Mouse (Mus musculus): ENCODE results near the gene Dlg4. TPM values are rescaled to one million over a fixed set of nuclear protein-coding genes. Genes with fewer than 3 reads are reported as not detected.
"Not testable (repeated sequence)": the region's sequence is repeated elsewhere in the genome, so short reads cannot be mapped to it uniquely, and the experiment has no call there.

The Dlg4 gene
- total RNA-seq, 2 experiments from 2014 or later: 846 to 862 TPM

DNA sequence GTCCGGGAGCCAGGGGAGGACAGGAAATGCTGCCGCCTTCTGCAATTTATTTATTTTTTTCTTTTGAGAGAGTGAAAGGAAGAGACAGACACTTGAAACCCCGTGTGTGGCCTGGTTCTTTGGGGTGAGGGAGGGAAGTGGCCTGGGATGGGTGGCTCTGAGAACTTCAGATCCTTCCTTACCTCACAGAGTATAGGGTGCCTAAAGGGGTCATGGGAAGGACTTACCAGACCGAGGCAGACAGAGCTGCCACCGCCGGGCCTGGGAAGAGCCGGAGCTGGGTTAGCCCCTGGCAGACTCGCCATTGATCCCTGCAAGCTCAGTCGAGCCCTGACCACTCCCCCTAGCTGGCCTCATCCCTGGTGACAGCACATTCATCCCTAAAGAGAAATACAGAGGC, 28.7 kb downstream of the Dlg4 start:
- no peak for DNase-seq (ENCODE audit: low spot score in 2 of 2)

DNA sequence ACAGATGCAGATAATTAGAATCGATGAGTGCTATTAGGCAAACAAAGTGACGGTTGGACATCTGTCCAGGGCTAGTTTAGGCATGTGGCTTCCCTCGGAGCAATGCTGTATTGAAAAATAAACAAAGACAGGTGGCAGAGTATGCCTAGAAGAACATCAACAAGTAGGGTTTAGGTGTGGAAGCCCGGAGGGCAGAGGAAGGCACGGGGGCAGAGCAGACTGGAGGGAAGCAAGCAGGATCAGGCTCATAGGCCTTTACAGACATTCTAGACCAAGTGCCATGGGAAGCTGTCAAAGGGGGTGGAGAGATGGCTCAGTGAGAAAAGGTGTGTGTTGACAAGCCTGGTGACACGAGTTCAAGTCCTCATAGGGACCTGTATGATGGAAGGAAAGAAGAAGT, 32.6 kb downstream of the Dlg4 start:
- DNase-seq (ENCODE audit: low spot score in 2 of 2): no peak

DNA sequence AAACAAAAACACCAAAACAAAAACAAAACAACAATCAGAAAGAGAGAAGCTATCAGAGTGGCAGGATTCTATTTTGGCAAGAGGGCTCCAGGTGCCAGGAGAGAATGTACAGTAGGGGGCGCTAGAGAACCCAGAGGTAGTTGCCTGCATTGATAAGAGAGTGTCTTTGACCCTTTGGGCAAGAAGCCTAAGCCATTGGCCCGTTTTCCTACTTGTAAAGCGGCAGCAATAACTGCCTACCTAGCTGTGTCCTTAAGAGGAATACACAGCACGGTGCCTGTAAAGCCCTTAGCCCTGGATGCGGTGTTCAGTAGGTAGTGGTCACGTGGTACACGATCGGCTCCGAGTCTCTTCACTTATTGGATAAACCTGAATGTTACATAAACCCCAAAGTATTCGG, 33.1 kb downstream of the Dlg4 start:
- DNase-seq (ENCODE audit: low spot score in 2 of 2): no peak

DNA sequence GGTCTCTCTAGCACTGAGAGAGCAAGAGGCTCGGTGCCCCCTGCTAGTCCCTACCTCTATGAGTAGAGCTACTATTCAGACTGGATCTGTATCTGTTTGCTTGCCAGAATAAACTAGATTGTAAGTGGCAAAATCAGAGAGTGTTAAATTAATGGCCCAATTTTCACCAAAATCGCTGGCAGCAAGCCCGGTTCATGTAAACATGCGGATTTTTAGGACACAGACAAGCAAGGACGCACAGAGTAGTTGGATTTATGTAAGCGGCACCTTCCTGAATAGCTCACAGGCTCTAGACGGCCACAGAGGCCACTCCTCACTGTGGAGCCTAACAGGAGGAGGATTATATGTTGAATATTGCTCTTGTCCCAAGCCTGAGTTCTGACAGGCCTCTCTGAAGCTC, 36.4 kb downstream of the Dlg4 start:
- DNase-seq (ENCODE audit: low spot score in 2 of 2): no peak

DNA sequence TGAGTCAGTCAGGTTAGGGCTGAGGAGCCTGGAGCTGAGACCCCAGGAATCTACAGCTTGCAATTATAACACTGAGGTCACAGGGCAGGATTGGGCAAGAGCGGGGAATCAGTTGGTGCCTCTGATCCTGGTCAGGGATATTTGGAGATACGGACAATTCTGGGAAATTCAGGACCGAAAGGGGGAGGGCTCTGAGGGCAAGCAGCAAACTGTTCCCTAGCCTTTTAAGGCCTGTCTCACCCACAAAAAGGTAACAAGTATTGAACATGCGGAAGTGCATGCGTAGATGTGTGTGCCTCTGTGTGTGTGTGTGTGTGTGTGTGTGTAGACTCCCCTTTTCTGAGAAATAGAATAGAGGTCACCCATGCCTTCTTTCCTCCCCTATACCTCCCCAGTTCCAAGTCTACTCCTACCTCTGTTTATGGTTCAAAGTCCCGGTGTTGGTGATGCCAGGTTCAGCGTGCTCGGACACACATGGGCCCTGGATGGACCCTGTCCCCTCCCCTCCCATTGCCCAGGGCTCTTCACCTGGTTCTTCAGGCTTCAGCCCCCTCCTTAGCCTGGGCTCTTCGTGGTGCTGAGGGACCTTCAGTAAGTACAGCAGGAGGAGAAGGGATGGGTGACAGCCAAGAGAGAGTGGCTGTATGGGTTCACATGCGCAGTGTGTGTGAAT, 37.3 kb downstream of the Dlg4 start, which contains the start of gene Asgr1:
Gene Asgr1 (plus strand): TSS at position 188 of the 673 bp plus-strand sequence.
- no peak for DNase-seq (ENCODE audit: low spot score in 2 of 2)

DNA sequence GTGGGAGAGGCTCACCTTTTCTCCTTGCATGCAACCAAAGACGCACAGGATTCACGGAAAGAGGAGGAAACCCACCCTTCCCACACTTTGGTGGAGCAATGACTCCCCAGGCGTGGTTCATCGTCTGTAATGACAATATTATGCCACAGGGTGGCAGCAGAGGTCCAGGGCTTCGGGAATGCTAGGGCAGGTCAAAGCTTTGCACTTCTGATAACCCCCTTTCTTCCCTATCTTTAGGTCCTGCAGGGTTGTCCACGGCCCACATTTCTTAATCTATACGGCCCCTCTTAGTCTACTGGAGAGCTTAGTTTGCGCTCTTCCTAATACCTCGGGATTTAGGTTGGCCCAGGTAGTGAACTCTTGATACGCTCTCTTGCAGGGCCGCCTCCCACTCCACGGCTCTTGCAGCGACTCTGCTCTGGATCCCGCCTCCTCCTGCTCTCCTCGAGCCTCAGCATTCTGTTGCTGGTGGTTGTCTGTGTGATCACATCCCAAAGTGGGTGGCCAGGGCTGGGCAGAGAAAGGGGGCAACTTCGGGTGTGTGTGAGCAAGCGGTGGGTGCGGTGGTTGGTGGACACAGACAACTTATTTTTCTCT, 39.0 kb downstream of the Dlg4 start:
- peak in 1 of 2 experiments; percentile 71 for DNase-seq (ENCODE audit: low spot score in 2 of 2)

DNA sequence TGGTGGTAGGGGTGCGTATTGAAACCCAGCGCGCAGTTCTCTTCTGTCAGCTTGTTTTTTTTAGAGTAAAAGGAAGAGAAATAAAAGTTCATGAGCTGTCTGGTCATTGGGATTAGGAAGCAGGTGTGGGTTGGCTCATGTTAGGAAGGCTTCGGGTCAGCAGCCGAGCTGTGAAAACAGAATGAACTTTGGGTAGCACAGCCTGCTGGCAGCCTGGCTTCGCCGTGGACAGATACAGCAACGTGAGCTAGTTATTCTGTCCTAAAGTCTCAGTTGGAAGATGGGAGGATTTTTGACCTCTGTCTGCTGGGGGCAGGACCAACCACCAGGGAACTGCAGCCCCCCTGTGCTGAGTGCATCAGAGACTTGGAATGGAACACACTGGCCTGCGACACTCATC, 41.1 kb downstream of the Dlg4 start:
- DNase-seq (ENCODE audit: low spot score in 2 of 2): no peak

DNA sequence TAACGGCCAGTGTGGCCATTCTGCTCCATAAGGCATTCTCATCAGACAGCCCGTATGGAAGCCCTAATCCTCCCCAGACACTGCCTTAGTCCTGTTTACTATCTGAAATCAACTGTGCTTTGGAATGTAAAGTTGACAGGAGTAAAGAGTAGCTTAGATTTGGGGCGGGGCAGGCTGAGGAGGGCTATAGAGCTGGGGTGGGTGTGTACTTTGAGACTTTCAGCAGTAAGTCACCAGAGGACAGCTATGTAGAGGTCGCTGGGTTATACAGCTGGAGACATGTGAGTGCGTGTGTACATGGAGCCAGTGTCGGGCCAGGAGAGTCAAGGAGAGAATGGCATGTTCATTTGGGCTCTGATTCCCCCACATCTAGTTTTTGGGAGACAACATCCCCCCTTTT, 43.2 kb downstream of the Dlg4 start:
- DNase-seq (ENCODE audit: low spot score in 2 of 2): no peak

DNA sequence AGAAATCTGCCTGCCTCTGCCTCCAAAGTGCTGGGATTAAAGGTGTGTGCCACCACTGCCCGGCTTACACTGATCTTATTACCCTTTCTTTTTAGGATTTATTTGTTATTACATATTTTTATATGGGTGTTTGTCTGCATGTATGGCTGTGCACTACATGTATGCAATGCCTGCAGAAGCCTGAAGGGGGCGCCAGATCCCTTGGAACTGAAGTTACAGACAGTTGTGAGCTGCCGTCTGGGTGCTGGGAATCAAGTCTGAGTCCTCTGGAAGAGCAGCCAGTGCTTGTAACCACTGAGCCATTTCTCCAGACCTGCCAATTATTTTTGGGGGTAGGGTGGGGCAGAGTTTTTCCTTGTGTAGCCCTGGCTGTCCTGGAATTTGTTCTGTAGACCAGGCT, 46.3 kb downstream of the Dlg4 start:
- DNase-seq (ENCODE audit: low spot score in 2 of 2): no peak

DNA sequence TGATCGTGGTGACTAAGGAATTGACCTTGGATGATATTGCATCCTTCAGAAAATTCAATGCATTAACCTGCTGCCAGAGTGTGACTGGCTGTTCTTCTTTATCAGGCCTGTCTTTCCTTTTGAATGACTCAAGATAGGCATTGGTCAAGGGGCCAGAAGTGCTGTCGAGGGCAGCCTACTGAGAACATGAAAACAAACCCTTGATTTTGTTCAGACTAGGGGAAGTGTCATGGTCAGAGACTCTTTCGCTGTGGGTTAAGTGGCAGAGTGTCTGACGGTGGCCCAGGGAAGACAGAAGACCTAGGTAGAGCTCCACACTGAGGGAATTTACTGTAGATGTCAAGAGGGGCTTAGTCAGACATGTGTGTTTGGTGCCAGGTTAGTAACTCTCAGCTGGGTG, 50.0 kb downstream of the Dlg4 start:
- no peak for DNase-seq (ENCODE audit: low spot score in 2 of 2)

DNA sequence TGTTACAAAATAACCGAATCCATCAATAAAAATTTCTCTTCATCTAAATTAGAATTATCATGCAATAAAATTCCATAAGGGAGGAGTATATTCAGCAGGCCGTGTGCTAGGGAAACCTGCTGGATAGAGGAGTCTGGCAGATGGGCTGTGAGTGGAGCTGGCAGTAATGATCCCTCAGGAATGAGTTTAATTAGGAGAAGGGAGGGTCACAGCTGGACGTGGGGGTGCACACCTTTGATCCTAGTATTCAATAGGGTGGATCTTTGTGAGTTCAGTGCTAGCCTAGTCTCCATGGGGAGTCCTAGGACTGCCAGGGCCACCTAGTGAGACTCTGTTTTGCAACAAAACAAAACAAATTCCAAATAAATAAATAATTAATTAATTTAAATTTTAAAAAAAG, 51.5 kb downstream of the Dlg4 start:
- DNase-seq (ENCODE audit: low spot score in 2 of 2): no peak

DNA sequence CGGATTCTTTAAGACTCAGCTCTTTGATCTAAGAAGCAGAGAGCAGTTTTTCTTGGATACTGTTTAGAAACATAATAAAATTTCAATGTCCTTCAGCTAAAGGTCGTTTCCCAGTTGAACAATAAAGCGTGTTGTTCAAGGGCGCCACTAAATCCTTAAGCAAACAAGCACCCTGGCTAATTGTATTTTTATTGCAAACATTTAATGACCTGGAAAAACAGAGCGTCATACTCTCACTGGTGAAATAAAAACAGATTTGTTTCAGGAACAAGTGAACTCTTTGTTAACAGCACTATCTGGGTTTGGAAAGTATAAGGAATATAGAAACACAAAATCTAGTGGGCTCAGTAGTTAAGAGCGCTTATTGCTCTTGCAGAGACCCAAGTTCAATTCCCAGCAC, 53.3 kb downstream of the Dlg4 start:
- no peak for DNase-seq (ENCODE audit: low spot score in 2 of 2)

DNA sequence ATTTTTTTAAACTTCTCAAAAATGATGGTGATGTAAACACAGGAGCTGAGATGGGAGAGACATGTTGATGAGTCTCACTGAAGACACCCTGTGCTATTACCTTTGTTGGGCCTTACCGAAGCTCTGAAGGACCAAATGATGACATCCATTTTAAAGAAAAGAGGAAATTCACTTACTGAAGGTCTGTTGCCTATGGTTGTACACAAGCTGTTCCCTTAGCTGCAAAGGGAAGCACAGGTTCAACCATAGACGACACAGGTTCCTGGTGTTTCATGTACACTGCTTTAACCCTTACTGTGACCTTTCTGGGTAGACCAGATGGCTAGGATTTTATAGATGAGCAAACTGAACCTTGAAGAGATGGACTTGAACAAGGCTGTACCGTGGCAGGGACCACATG, 53.9 kb downstream of the Dlg4 start:
- DNase-seq (ENCODE audit: low spot score in 2 of 2): not testable (repeated sequence)

DNA sequence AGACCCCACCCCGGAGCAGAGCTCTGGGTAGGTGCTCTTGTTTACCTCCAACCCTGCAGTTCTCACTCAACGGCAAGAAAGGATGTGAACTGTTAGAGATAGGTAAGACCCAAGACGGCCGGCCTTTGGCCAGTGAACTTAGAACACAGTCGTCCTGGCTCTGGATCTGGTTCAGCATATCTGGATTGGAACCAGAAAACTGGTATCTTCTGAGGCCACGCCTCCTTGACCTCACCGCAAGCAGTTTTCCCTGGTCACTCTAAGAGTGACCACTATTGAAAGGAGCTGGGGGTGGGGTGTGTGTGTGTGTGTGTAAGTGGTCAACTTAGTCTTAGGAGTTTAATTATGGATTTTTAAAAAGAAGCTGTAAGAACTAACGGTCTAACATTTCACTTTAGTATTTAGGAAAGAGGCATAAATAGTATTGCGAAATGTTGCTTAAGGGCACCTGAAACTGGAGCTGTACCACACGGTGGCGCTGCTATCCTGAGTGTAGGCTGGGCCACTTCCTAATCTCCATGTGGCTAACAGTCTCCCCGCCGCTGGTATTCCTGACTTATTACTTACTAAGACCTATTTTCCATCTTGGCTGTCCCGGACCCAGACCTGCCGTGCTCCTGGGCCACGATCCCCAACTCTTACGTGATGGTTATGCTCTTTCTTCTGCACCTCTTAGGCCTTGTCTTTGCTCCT, 57.8 kb downstream of the Dlg4 start:
- peak in 1 of 2 experiments; percentile 81 for DNase-seq (ENCODE audit: low spot score in 2 of 2)

DNA sequence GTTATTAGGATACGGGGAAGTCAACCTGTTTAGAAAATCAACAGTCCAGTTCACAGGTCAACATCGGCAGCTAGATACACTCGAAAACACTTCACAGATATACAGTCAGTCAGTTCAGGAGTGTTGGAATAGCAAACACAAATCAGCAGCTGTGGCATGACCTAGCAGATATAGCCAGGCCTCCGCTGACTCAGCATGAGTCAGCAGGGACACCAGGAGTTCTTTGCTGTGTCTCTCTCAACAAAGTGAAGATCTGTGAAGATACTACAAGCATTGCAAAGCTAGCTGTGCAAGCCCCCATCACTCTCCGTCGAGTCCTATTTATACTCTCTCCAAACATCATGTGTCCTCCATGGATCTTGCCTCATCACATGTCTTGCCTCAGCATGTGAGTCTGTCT, 58.8 kb downstream of the Dlg4 start:
- no peak for DNase-seq (ENCODE audit: low spot score in 2 of 2)

DNA sequence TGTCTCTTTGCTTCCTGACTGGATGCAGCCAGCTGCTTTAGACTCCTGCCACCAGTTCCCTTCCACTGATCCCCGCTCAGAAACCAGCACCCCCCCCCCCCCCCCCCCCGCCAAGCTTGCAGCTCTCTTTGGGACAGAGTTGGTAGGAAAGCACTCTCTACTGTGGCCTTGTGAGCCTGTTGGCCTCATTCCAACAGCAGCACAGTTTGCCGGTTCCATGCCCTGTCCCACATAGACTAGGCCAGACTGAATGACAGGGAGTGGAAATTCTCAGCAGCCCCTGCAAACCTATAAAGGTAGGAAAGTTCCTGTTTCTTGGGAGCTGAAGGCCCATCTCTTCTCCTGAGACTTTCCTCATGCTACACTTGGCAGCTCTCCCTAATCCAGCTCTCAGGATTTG, 60.7 kb downstream of the Dlg4 start:
- no peak for DNase-seq (ENCODE audit: low spot score in 2 of 2)

DNA sequence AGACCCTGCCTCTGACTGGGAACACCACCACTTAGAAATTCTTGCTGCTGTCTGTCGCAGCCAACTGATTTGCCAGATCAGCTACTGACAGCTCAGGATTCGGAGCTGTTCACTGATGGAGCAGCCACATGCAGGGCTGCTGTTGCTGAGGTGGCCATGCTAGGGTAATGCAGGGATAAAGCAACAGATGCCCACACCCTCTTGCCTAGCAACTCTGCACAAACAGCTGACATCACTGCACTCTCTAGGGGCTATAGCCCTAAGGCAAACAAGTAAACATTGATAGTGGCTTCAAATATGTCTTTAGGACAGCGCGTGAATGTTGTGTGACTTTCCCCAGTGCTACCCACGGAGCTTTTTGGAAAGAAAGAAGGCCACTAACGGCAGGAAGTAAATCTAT, 62.4 kb downstream of the Dlg4 start:
- DNase-seq (ENCODE audit: low spot score in 2 of 2): no peak

DNA sequence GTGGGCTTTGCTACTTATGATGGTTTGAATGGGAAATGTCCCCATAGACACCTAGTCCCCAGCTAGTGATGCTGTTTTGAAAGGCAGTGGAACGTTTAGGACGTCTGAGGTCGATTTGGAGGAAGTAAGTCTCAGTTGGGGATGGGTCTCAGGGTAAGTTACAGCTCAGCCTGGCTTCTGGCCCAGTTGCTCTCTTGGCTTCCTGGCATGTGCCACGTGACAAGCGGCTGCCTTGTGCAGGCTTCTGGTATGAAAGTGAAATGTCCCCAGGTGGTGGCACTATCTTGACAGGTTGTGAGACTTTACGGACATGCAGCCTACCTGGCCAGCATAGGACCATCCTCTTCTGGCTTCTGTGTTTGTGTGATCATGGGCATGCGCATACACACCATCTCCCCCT, 63.2 kb downstream of the Dlg4 start:
- no peak for DNase-seq (ENCODE audit: low spot score in 2 of 2)

DNA sequence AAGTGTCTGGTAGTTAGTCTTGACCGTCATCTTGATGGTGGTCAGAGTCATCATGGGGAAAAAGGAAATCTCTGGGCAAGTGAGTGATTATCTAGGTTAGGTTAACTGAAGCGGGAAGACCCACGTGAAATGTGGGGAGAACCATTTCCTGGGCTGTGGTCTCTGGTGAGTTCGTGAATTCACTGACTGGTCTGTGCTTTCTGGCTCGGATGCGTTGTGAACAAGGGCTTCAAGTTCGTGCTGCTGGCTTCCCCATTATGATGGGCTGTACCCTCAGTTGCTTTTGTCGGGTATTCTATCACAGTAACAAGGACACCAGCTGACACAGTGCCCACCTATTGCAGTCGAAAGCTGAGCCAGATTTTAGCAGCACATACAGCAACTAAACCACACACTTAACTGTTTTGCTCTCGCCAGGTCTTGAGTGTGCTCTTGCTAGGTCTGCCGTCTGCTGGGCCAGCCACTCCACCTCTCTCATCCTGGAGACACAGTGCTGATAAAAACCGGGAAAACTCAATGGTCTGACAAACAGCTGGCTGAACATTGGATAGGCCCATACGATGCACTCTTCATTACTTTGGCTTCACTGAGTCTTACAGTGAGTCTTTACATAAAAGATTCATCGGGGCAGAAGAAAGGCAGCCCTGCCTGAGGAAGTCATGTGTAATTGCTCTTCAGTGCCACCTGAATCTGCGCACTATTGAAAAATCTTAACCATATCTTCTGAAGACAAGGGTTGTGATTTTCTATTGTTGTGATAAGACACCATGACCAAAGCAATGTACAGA, 64.3 kb downstream of the Dlg4 start:
- DNase-seq (ENCODE audit: low spot score in 2 of 2): no peak

DNA sequence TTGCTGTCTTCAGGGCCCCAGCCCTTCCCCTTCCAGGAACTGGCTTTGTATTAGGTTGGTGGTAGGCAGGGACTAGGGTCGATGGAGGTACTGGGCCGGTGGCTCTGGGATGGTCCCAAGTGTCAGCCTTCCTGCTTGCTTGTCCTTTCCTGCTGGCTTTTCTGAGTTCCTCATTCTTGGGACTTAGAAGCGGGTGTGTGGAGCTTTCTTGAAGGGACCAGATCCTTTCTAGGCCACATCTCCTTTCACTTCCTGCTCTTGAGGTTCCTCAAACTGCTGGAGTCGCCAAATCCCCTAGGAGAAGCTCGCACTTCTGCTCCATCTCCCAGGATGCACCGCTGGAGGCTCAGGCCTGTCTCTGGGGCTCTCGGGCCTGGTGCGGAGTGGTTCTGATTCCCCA, 67.8 kb downstream of the Dlg4 start:
- DNase-seq (ENCODE audit: low spot score in 2 of 2): no peak

DNA sequence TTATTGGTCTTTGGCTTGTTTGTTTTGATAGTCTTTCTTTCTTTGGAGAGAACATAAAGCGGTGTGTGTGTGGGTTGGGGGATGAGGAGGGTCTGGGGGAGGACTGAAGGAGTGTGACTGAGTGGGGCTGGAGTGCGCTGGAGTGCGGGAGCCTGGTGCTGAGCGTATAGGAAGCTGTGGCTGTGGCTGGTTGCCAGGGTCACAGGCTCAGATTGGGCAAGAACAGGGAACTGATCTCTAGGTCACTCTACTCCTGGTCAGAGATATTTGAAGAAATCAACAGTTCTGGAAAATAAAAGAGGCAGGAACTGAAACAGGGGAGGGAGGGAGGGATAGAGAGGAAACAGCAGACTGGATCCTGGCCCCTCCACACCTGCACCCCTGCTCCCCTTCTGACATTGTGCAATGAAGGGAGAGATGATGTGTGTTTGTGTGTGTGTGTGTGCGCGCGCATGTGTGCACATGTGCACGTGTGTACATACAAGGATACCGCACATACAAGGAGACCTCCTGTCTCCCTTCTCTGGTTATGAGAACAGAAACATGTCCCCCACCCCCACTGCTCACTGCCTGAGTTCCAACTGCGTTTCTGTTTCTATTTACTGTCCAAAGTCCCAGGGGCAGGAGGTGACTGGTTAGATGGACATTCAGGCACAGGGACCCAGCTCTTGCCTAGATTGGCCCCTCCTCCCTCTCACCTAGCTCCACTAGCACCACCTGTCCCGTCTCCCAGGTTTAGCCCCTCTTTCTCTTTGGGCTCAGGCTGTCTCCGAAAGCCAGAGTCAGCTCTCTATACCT, 75.4 kb downstream of the Dlg4 start, which contains the start of gene Asgr2:
Gene Asgr2 (plus strand): TSS at position 659 of the 798 bp plus-strand sequence.
- no peak for DNase-seq (ENCODE audit: low spot score in 2 of 2)

All from layer of hippocampus, adult 18-20 months (tissue).